Mouse (Mus musculus) gastrocnemius, adult 18-20 months (tissue): ENCODE results near the gene Trnp1. TPM values are rescaled to one million over a fixed set of nuclear protein-coding genes. Genes with fewer than 3 reads are reported as not detected.
"Not testable (repeated sequence)": the region's sequence is repeated elsewhere in the genome, so short reads cannot be mapped to it uniquely, and the experiment has no call there.

Experiments used
- DNase-seq: peaks from one replicate; pipeline ENCODE4 v3.0.0; 2021; ENCODE audit warnings: low spot score
- long read RNA-seq, 2 experiments: library from polyadenylated mRNA; stranded (forward); transcript quantifications; one replicate each; pipeline ENCODE4 v2.0.0; 2021
- total RNA-seq, 2 experiments: library from RNA; stranded (reverse); gene quantifications; 2 replicates each; pipeline ENCODE4 v1.2.3; 2021

Gene Trnp1
- total RNA-seq, result 1 to 10 TPM; 1.1 to 1.3 TPM
- long read RNA-seq, experiment 1, result 0 reads
- long read RNA-seq, experiment 2, result 0 reads

GRCm38 (mm10) chr4:133498160-133498724 is at the start of gene Trnp1:
Trnp1 (minus strand) TSS chr4:133498550.
- DNase-seq, result peak; percentile 54

GRCm38 (mm10) chr4:133545272-133546231 is 47.2 kb upstream of the Trnp1 start, which contains the start of gene Nudc:
Nudc (minus strand) TSS chr4:133545996.
- peak; percentile 97 for DNase-seq

GRCm38 (mm10) chr4:133536652-133537051 is 38.3 kb upstream of the Trnp1 start:
- no peak for DNase-seq

- no peak for DNase-seq
Observed at GRCm38 (mm10) chr4:133536081-133536480, 37.7 kb upstream of the Trnp1 start.

GRCm38 (mm10) chr4:133532777-133533176 is 34.4 kb upstream of the Trnp1 start:
- DNase-seq, result no peak

- no peak for DNase-seq
Observed at GRCm38 (mm10) chr4:133527788-133528187, 29.4 kb upstream of the Trnp1 start.

- DNase-seq, result no peak
Observed at GRCm38 (mm10) chr4:133521502-133521901, 23.2 kb upstream of the Trnp1 start.

GRCm38 (mm10) chr4:133519369-133519665 is 21.0 kb upstream of the Trnp1 start:
- no peak for DNase-seq

- DNase-seq, result no peak
Observed at GRCm38 (mm10) chr4:133518601-133519368, 20.4 kb upstream of the Trnp1 start, which contains the start of gene Kdf1. Kdf1 (plus strand) TSS chr4:133518963.

GRCm38 (mm10) chr4:133512972-133513371 is 14.6 kb upstream of the Trnp1 start:
- peak; percentile 80 for DNase-seq

GRCm38 (mm10) chr4:133512511-133512910 is 14.2 kb upstream of the Trnp1 start:
- DNase-seq, result not testable (repeated sequence)

GRCm38 (mm10) chr4:133511050-133511449 is 12.7 kb upstream of the Trnp1 start:
- DNase-seq, result no peak

- no peak for DNase-seq
Observed at GRCm38 (mm10) chr4:133508990-133509389, 10.6 kb upstream of the Trnp1 start.

GRCm38 (mm10) chr4:133506573-133506972 is 8.2 kb upstream of the Trnp1 start:
- no peak for DNase-seq

GRCm38 (mm10) chr4:133504755-133505485 is 6.6 kb upstream of the Trnp1 start:
- no peak for DNase-seq

GRCm38 (mm10) chr4:133504300-133504699 is 6.0 kb upstream of the Trnp1 start:
- no peak for DNase-seq

GRCm38 (mm10) chr4:133501514-133501913 is 3.2 kb upstream of the Trnp1 start:
- no peak for DNase-seq

- no peak for DNase-seq
Observed at GRCm38 (mm10) chr4:133497461-133498159, 740 bp downstream of the Trnp1 start.

GRCm38 (mm10) chr4:133496738-133497445 is 1.5 kb downstream of the Trnp1 start:
- no peak for DNase-seq

GRCm38 (mm10) chr4:133495711-133496110 is 2.6 kb downstream of the Trnp1 start:
- DNase-seq, result no peak
